Mouse (Mus musculus): ENCODE data around the gene Gga3.

DNA sequence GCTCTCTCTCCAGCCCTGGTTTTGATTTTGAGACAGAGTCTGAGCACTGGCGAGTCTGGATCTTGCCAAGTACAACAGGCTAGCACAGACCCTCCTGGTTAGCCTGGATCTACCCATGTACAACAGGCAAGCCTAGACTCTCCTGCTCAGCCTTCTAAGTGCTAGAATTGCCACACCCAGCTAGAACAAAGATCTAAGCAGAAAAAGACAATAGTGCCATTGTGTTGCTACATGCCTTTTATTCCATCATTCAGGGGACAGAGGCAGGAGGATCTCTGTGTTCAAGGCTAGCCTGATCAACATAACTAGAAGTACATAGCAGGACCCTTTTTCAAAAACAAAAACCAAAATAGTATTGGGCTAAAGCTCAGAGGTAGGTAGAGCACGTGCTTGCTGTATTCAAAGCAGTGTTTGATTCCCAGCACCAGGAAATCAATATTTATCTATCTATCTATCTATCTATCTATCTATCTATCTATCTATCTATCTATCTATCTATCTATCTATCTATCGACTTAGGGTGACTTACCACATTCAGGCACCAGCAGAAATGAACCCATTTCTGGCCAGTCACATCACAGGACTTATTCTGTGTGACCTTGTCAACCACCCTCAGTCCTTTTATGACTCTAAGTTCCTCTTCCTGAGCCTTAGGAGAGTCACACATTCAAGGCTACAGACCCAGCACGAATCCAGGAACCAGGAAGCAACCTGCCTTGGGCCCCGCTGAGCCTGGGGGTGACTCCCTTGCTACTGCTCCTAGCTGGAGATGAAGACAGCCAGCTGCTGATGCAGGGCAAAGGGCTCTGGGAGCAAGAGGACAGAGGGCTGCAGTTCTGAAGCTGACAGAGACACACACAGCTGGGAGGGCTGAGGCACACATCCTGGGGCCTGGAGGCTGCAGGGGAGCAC, 34.9 kb upstream of the Gga3 start:
- TF ChIP-seq POLR2A (IDR thresholded peaks at IDR 0.05; ENCODE audit: extremely low read depth, insufficient read depth, low read length) (no peak), CTCF (IDR thresholded peaks at IDR 0.05; ENCODE audit: low read depth, low read length) (no peak)

Data from liver, adult 2 months (tissue).